In genomic region chr9:72689522-72689921, GRCm38 (mm10) we compare ENCODE assay signal across 23 mouse cellular contexts. TPM values are rescaled to one million over a fixed set of nuclear protein-coding genes. Genes with fewer than 3 reads are reported as not detected.
DNase-seq lines count a peak whose midpoint lies in the region; ATAC-seq and TF ChIP-seq lines count a peak whose summit lies in the region.
"Had no signal": no experiment of that assay in that cellular context is flagged by ENCODE, and none has a peak within 500 bp of the region (broad histone marks: within the 10 kb centered on the region; RNA-seq: fewer than 3 reads in every experiment).

No protein-coding gene starts in this region.

- DNase-seq in forebrain, postnatal 0 days: no peak
- DNase-seq in heart, postnatal 0 days (ENCODE audit: low spot score): no peak
- DNase-seq in left cerebral cortex, adult 2 months (ENCODE audit: extremely low spot score in 1 of 2, low spot score in 2 of 2): no peak
- no peak for DNase-seq in left cerebral cortex, postnatal 25 days (ENCODE audit: low spot score in 2 of 2)
- no peak for DNase-seq in stomach, postnatal 0 days (ENCODE audit: low spot score)
- DNase-seq: adrenal gland, postnatal 10 days; cerebellum, adult 2 months; cerebellum, postnatal 36 days; kidney, postnatal 36 days; left cerebral cortex, postnatal 4 days; lung, adult 18-20 months; lung, postnatal 10 days; right cerebral cortex, adult 18-20 months; thymus, adult 2 months; thymus, postnatal 4 days had no signal

- H3K27me3 ChIP-seq in forebrain, postnatal 0 days (ENCODE audit: insufficient read depth, low read length): no peaks in the 10 kb centered on the region
- H3K27me3 ChIP-seq in forebrain, embryonic 16.5 days (replicated peaks; ENCODE audit: control insufficient read depth, insufficient read depth, low read length): no peaks in the 10 kb centered on the region
- no peaks in the 10 kb centered on the region for H3K27me3 ChIP-seq in heart, postnatal 0 days (ENCODE audit: control insufficient read depth, insufficient read depth, low read length)
- H3K27me3 ChIP-seq in heart, embryonic 11.5 days (ENCODE audit: control insufficient read depth, insufficient read depth, low read length): no peaks in the 10 kb centered on the region
- H3K27me3 ChIP-seq in stomach, postnatal 0 days (ENCODE audit: control insufficient read depth, insufficient read depth, low read length): no peaks in the 10 kb centered on the region
- H3K27me3 ChIP-seq: forebrain, embryonic 15.5 days; hindbrain, embryonic 13.5 days; kidney, embryonic 15.5 days had no signal

- no peaks in the 10 kb centered on the region for H3K9me3 ChIP-seq in forebrain, postnatal 0 days (ENCODE audit: low read length)
- H3K9me3 ChIP-seq in forebrain, embryonic 16.5 days (ENCODE audit: control insufficient read depth, low read length): no peaks in the 10 kb centered on the region
- H3K9me3 ChIP-seq in heart, postnatal 0 days (replicated peaks; ENCODE audit: control insufficient read depth, low read length): no peaks in the 10 kb centered on the region
- no peaks in the 10 kb centered on the region for H3K9me3 ChIP-seq in heart, embryonic 11.5 days (replicated peaks; ENCODE audit: control insufficient read depth, low read length)
- no peaks in the 10 kb centered on the region for H3K9me3 ChIP-seq in stomach, postnatal 0 days (ENCODE audit: control insufficient read depth, low read length)
- H3K9me3 ChIP-seq: forebrain, embryonic 15.5 days; hindbrain, embryonic 13.5 days; kidney, embryonic 15.5 days had no signal

- no peak overlapping the region for H3K27ac ChIP-seq in forebrain, postnatal 0 days (ENCODE audit: low read depth, low read length)
- no peak overlapping the region for H3K27ac ChIP-seq in forebrain, embryonic 16.5 days (ENCODE audit: low read length)
- peak overlapping the region; percentile 18; the same call in 1 of the 2 replicates for H3K27ac ChIP-seq in heart, postnatal 0 days (ENCODE audit: low read depth)
- H3K27ac ChIP-seq in heart, embryonic 11.5 days (ENCODE audit: low read depth, low read length): no peak overlapping the region
- H3K27ac ChIP-seq in left cerebral cortex, adult 2 months: no peak overlapping the region
- no peak overlapping the region for H3K27ac ChIP-seq in stomach, postnatal 0 days (replicated peaks)
- H3K27ac ChIP-seq: forebrain, embryonic 15.5 days; hindbrain, embryonic 13.5 days; kidney, embryonic 15.5 days had no signal

- H3K4me1 ChIP-seq in forebrain, postnatal 0 days (ENCODE audit: insufficient read depth): no peaks in the 10 kb centered on the region
- H3K4me1 ChIP-seq in forebrain, embryonic 16.5 days (replicated peaks; ENCODE audit: control insufficient read depth, insufficient read depth, low read length): peaks cover 17% of the 10 kb centered on the region
- peaks cover 11% of the 10 kb centered on the region for H3K4me1 ChIP-seq in heart, postnatal 0 days (ENCODE audit: control insufficient read depth, insufficient read depth)
- peaks cover 26% of the 10 kb centered on the region for H3K4me1 ChIP-seq in heart, embryonic 11.5 days (ENCODE audit: control insufficient read depth, insufficient read depth, low read length)
- H3K4me1 ChIP-seq in stomach, postnatal 0 days (replicated peaks; ENCODE audit: control insufficient read depth, insufficient read depth): no peaks in the 10 kb centered on the region

- H3K36me3 ChIP-seq in forebrain, postnatal 0 days (ENCODE audit: insufficient read depth): peaks cover 62% of the 10 kb centered on the region
- H3K36me3 ChIP-seq in forebrain, embryonic 16.5 days (ENCODE audit: control insufficient read depth, insufficient read depth): peaks cover 52% of the 10 kb centered on the region
- H3K36me3 ChIP-seq in heart, postnatal 0 days (replicated peaks; ENCODE audit: control insufficient read depth, insufficient read depth, low read length): peaks cover 79% of the 10 kb centered on the region
- peaks cover 44% of the 10 kb centered on the region for H3K36me3 ChIP-seq in heart, embryonic 11.5 days (ENCODE audit: control insufficient read depth, insufficient read depth, low read length)
- H3K36me3 ChIP-seq in stomach, postnatal 0 days (ENCODE audit: control insufficient read depth, insufficient read depth, low read length): peaks cover 29% of the 10 kb centered on the region

- 44% methylated on average over 5 of the region's 5 CpGs for WGBS in forebrain, postnatal 0 days
- 50% methylated on average over 5 of the region's 5 CpGs for WGBS in forebrain, embryonic 16.5 days
- 44% methylated on average over 5 of the region's 5 CpGs for WGBS in heart, postnatal 0 days
- WGBS in heart, embryonic 11.5 days (ENCODE audit: insufficient replicate concordance): 77% methylated on average over 5 of the region's 5 CpGs
- WGBS in stomach, postnatal 0 days: 52% methylated on average over 5 of the region's 5 CpGs

- no peak for ATAC-seq in forebrain, postnatal 0 days
- no peak for ATAC-seq in forebrain, embryonic 16.5 days
- no peak for ATAC-seq in heart, postnatal 0 days (ENCODE audit: insufficient read depth, low read depth)
- no peak for ATAC-seq in heart, embryonic 11.5 days (replicated peaks; ENCODE audit: insufficient number of reproducible peaks, low FRiP score, low TSS enrichment)
- ATAC-seq in stomach, postnatal 0 days (ENCODE audit: low FRiP score, low TSS enrichment): no peak
- ATAC-seq: forebrain, embryonic 15.5 days; inflammation-experienced regulatory T-cells, adult 6 months had no signal

- TF ChIP-seq EP300 in heart, postnatal 0 days (IDR thresholded peaks at IDR 0.05; ENCODE audit: low read depth): no peak
- TF ChIP-seq EP300 in stomach, postnatal 0 days (optimal IDR thresholded peaks at IDR 0.05): no peak

- H3K4me2 ChIP-seq in forebrain, postnatal 0 days (ENCODE audit: low read depth): no peak overlapping the region
- no peak overlapping the region for H3K4me2 ChIP-seq in forebrain, embryonic 16.5 days (ENCODE audit: low read length)
- H3K4me2 ChIP-seq in heart, postnatal 0 days (ENCODE audit: low read depth, low read length): no peak overlapping the region
- no peak overlapping the region for H3K4me2 ChIP-seq in heart, embryonic 11.5 days
- no peak overlapping the region for H3K4me2 ChIP-seq in stomach, postnatal 0 days (replicated peaks; ENCODE audit: low read depth)
- H3K4me2 ChIP-seq: forebrain, embryonic 15.5 days; hindbrain, embryonic 13.5 days; kidney, embryonic 15.5 days; liver, embryonic 11.5 days; midbrain, embryonic 11.5 days had no signal

- intact Hi-C loops in left cerebral cortex, adult 2 months (cut with DNase I): no loop called here
- intact Hi-C loops in left cerebral cortex, postnatal 25 days (cut with DNase I): no loop called here

- no peak overlapping the region for H3K4me3 ChIP-seq in forebrain, postnatal 0 days (ENCODE audit: low read depth, low read length)
- no peak overlapping the region for H3K4me3 ChIP-seq in forebrain, embryonic 16.5 days (replicated peaks; ENCODE audit: low read length)
- H3K4me3 ChIP-seq in heart, postnatal 0 days (ENCODE audit: low read depth, low read length): no peak overlapping the region
- no peak overlapping the region for H3K4me3 ChIP-seq in heart, embryonic 11.5 days (ENCODE audit: low read depth, low read length)
- H3K4me3 ChIP-seq in left cerebral cortex, adult 2 months: no peak overlapping the region
- H3K4me3 ChIP-seq in stomach, postnatal 0 days (ENCODE audit: low read depth, low read length): no peak overlapping the region
- H3K4me3 ChIP-seq: forebrain, embryonic 15.5 days; hindbrain, embryonic 13.5 days; kidney, embryonic 15.5 days had no signal

- TF ChIP-seq CTCF in forebrain, postnatal 0 days (IDR thresholded peaks at IDR 0.05; ENCODE audit: low read depth): peak; percentile 32; the same call in 1 of the 2 replicates
- TF ChIP-seq CTCF in heart, postnatal 0 days (IDR thresholded peaks at IDR 0.05; ENCODE audit: low read depth): 0 out of 2 replicates have a peak, but pooled peaks have one; percentile 6
- TF ChIP-seq CTCF in left cerebral cortex, adult 2 months (IDR thresholded peaks at IDR 0.05): peak; percentile 34
- TF ChIP-seq CTCF in stomach, postnatal 0 days (IDR thresholded peaks at IDR 0.05; ENCODE audit: low read depth): peak; percentile 38; the same call in 1 of the 2 replicates

- H3K9ac ChIP-seq in forebrain, postnatal 0 days: no peak overlapping the region
- no peak overlapping the region for H3K9ac ChIP-seq in forebrain, embryonic 16.5 days (replicated peaks; ENCODE audit: low read depth, low read length)
- H3K9ac ChIP-seq in heart, postnatal 0 days (replicated peaks; ENCODE audit: low read depth, low read length): no peak overlapping the region
- no peak overlapping the region for H3K9ac ChIP-seq in heart, embryonic 11.5 days (ENCODE audit: low read depth, low read length)
- H3K9ac ChIP-seq in stomach, postnatal 0 days (ENCODE audit: low read length): no peak overlapping the region
- H3K9ac ChIP-seq: forebrain, embryonic 15.5 days; hindbrain, embryonic 13.5 days; kidney, embryonic 15.5 days had no signal

RNA-seq across cellular contexts. Expression of gene Nedd4, which starts 27.4 kb away (rescaled TPM):
- total RNA-seq in forebrain, postnatal 0 days (2014; rRNA removed): 391 and 472 TPM in 2 replicates
- polyA plus RNA-seq in forebrain, postnatal 0 days (2015; fragmentation: Nextera tagmentation; extraction: Ambion mirVana): 180 and 278 TPM in 2 replicates
- polyA plus RNA-seq in forebrain, embryonic 16.5 days (2015; fragmentation: Nextera tagmentation; extraction: Ambion mirVana): 415 and 474 TPM in 2 replicates
- 444 and 493 TPM in 2 replicates for total RNA-seq in heart, postnatal 0 days (2014; rRNA removed; ENCODE audit: low replicate concordance)
- polyA plus RNA-seq in heart, postnatal 0 days (2015; fragmentation: Nextera tagmentation; extraction: Ambion mirVana): 294 and 303 TPM in 2 replicates
- polyA plus RNA-seq in heart, embryonic 11.5 days (2014; fragmentation: Nextera tagmentation; extraction: Ambion mirVana): 555 and 667 TPM in 2 replicates
- total RNA-seq in left cerebral cortex, adult 2 months (2021): 100 to 1,000 TPM; 268 to 283 TPM
- 100 to 1,000 TPM; 275 to 288 TPM for total RNA-seq in left cerebral cortex, postnatal 25 days (2021)
- 175 and 195 TPM in 2 replicates for polyA plus RNA-seq in stomach, postnatal 0 days (2015; fragmentation: Nextera tagmentation; extraction: Ambion mirVana)
